Mouse (Mus musculus) limb, embryonic 14.5 days (tissue): ENCODE results near the gene Macrod2. TPM values are rescaled to one million over a fixed set of nuclear protein-coding genes. Genes with fewer than 3 reads are reported as not detected.

Experiments used
- ATAC-seq: fragments of 200-750 bp; cut with Nextera tagmentation; 2 replicates; pipeline ENCODE4 v1.8.0; 2017; ENCODE audit warnings: low read depth, moderate number of reproducible peaks, moderate TSS enrichment; ENCODE audit not compliant: low FRiP score
- DNase-seq: peaks from one replicate; pipeline ENCODE4 v3.0.0-alpha.2; 2015; ENCODE audit warnings: low spot score
- H3K27ac ChIP-seq: fragments of 300-500 bp; sonication (generic); replicated peaks from 2 replicates; pipeline ENCODE4 v1.5.1; 2014; ENCODE audit warnings: low read depth, mild to moderate bottlenecking, low read length, moderate library complexity, mixed read lengths
- H3K27me3 ChIP-seq: fragments of 300-500 bp; sonication (generic); 2 replicates; pipeline ENCODE4 v1.6.1; 2014; ENCODE audit warnings: low read length, mixed read lengths; ENCODE audit not compliant: control insufficient read depth, insufficient read depth
- H3K36me3 ChIP-seq: fragments of 300-500 bp; sonication (generic); 2 replicates; pipeline ENCODE4 v1.6.1; 2014; ENCODE audit warnings: mild to moderate bottlenecking, low read length, moderate library complexity, mixed read lengths; ENCODE audit not compliant: control insufficient read depth, insufficient read depth
- H3K4me1 ChIP-seq: fragments of 300-500 bp; sonication (generic); 2 replicates; pipeline ENCODE4 v1.6.1; 2014; ENCODE audit warnings: antibody characterized with exemption, low read length, mixed read lengths; ENCODE audit not compliant: control insufficient read depth, insufficient read depth
- H3K4me2 ChIP-seq: fragments of 300-500 bp; sonication (generic); replicated peaks from 2 replicates; pipeline ENCODE4 v1.6.1; 2014; ENCODE audit warnings: low read depth, mild to moderate bottlenecking, low read length, moderate library complexity; ENCODE audit not compliant: severe bottlenecking
- H3K4me3 ChIP-seq: fragments of 300-500 bp; sonication (generic); replicated peaks from 2 replicates; pipeline ENCODE4 v1.5.1; 2014; ENCODE audit warnings: low read length
- H3K9ac ChIP-seq: fragments of 300-500 bp; sonication (generic); 2 replicates; pipeline ENCODE4 v1.6.1; 2014; ENCODE audit warnings: mild to moderate bottlenecking, low read depth, low read length, moderate library complexity; ENCODE audit not compliant: severe bottlenecking
- H3K9me3 ChIP-seq: fragments of 300-500 bp; sonication (generic); 2 replicates; pipeline ENCODE4 v1.6.1; 2016; ENCODE audit warnings: low read length; ENCODE audit not compliant: control insufficient read depth
- POLR2A ChIP-seq: fragments of 200-500 bp; IDR thresholded peaks from 2 replicates; pipeline ENCODE4 v1.8.0; 2012; ENCODE audit warnings: inconsistent platforms, mild to moderate bottlenecking, moderate library complexity, borderline replicate concordance; ENCODE audit not compliant: insufficient read depth, insufficient read length; ENCODE audit errors: extremely low read depth
- whole genome bisulfite sequencing: fragments of 180-500 bp; shearing (Covaris S2); extraction: QIAGEN DNeasy Blood & Tissue Kit; methylation state at CpG from one replicate; pipeline ENCODE4 v1.1.7; 2014; 5-methylcytosine and 5-hydroxymethylcytosine counted together
- polyA plus RNA-seq, 2 experiments: library from polyadenylated mRNA; depleted of rRNA in 1 of 2; stranded (reverse) in 1 of 2; unstranded in 1 of 2; fragments of >200 nt; fragmentation: Nextera tagmentation in 1 of 2; extraction: Ambion mirVana in 1 of 2; gene quantifications; 2 replicates each; pipeline versions ENCODE4 v1.2.1 to v1.2.3; 2012 to 2014

The Macrod2 gene
- polyA plus RNA-seq, 2 experiments = 8.5 to 24.5 TPM

DNA sequence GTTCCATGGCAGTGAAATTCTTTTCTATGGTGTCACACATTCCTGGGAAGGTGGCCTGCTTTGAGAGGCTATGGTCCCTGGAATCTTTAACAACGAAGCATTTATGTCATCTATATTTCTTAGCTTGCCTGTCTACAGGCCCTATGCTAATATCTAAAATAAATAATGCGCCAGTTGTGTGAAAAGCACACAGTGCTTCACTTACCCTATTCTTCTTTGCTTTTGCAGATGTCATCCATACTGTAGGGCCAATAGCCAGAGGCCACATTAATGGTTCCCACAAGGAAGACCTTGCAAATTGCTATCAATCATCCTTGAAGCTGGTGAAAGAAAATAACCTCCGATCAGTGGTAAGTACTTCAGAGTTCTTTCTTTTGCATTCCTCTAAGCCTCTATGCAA is 1119.9 kb downstream of the Macrod2 start:
- WGBS = 72% methylated on average over 3 of the region's 3 CpGs
- ATAC-seq (no peak), DNase-seq (no peak)
- H3K27ac ChIP-seq = no peak overlapping the region
- no peaks in the 10 kb centered on the region for H3K36me3 ChIP-seq
- H3K27me3 ChIP-seq = no peaks in the 10 kb centered on the region
- H3K4me2 ChIP-seq = no peak overlapping the region
- H3K4me1 ChIP-seq = no peaks in the 10 kb centered on the region
- no peak overlapping the region for H3K4me3 ChIP-seq
- TF ChIP-seq POLR2A = no peak
- H3K9me3 ChIP-seq = no peaks in the 10 kb centered on the region
- no peak overlapping the region for H3K9ac ChIP-seq

DNA sequence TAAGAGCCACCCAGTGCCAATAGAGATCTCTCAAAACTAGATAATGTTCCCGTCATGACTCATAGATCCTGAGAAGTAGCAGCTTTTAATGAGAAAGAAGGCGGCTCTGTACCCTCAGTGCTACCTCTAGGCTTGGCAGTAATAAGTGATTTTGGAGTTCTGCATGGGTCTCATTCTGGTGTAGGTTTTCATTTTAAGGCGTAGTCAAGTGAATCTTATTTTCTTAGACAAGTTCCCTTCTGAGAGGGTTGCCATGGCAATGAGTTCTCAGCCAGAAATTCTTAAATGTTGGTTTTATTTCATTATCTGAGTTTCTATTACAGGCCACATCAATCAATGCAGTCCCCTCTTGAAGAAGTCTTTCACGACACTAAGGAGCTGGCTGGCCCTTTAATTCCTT is 1127.0 kb downstream of the Macrod2 start:
- Histone ChIP-seq H3K9ac (no peak overlapping the region), H3K27me3 (no peaks in the 10 kb centered on the region), H3K27ac (no peak overlapping the region), H3K36me3 (no peaks in the 10 kb centered on the region), H3K4me1 (no peaks in the 10 kb centered on the region), H3K4me2 (no peak overlapping the region), H3K4me3 (no peak overlapping the region), H3K9me3 (no peaks in the 10 kb centered on the region)
- ATAC-seq = no peak
- WGBS = 75% methylated on average over 4 of the region's 4 CpGs
- no peak for DNase-seq
- TF ChIP-seq POLR2A = no peak

GRCm38 (mm10) chr2:141545877-141546276 is 1150.8 kb downstream of the Macrod2 start:
- no peak for TF ChIP-seq POLR2A
- Histone ChIP-seq H3K4me3 (no peak overlapping the region), H3K27me3 (no peaks in the 10 kb centered on the region), H3K4me1 (no peaks in the 10 kb centered on the region), H3K36me3 (no peaks in the 10 kb centered on the region), H3K9me3 (no peaks in the 10 kb centered on the region), H3K9ac (no peak overlapping the region), H3K4me2 (no peak overlapping the region), H3K27ac (no peak overlapping the region)
- DNase-seq (no peak), ATAC-seq (no peak)

GRCm38 (mm10) chr2:141551701-141552100 is 1156.6 kb downstream of the Macrod2 start:
- WGBS = 96% methylated on average over 1 of the region's 1 CpGs
- no peak for TF ChIP-seq POLR2A
- Histone ChIP-seq H3K9me3 (no peaks in the 10 kb centered on the region), H3K4me2 (no peak overlapping the region), H3K4me1 (peaks cover 9% of the 10 kb centered on the region), H3K27ac (no peak overlapping the region), H3K27me3 (0 out of 2 replicates have a peak, but pooled peaks cover 3% of the 10 kb centered on the region), H3K9ac (no peak overlapping the region), H3K36me3 (no peaks in the 10 kb centered on the region), H3K4me3 (no peak overlapping the region)
- DNase-seq (no peak), ATAC-seq (no peak)

- Histone ChIP-seq H3K4me2 (no peak overlapping the region), H3K36me3 (no peaks in the 10 kb centered on the region), H3K4me3 (no peak overlapping the region), H3K27me3 (peaks cover 5% of the 10 kb centered on the region; the same call in 1 of the 2 replicates), H3K4me1 (peaks cover 9% of the 10 kb centered on the region), H3K9ac (no peak overlapping the region), H3K9me3 (no peaks in the 10 kb centered on the region), H3K27ac (no peak overlapping the region)
- 10% methylated on average over 2 of the region's 2 CpGs for WGBS
- TF ChIP-seq POLR2A = no peak
- DNase-seq (peak; percentile 55), ATAC-seq (peak; percentile 82)
Observed at GRCm38 (mm10) chr2:141556747-141557146, 1161.6 kb downstream of the Macrod2 start.
